Mouse (Mus musculus) hindbrain, embryonic 13.5 days (tissue): ENCODE measurements around the gene Pola1. TPM values are rescaled to one million over a fixed set of nuclear protein-coding genes. Genes with fewer than 3 reads are reported as not detected.

ENCODE experiments used
- ATAC-seq: fragments of 200-750 bp; cut with Nextera tagmentation; 2 replicates; pipeline ENCODE4 v1.8.0; 2017; ENCODE audit warnings: moderate TSS enrichment; ENCODE audit not compliant: low FRiP score
- H3K27ac ChIP-seq: fragments of 300-500 bp; sonication (generic); 2 replicates; pipeline ENCODE4 v1.5.1; 2015; ENCODE audit warnings: inconsistent platforms, mild to moderate bottlenecking, moderate library complexity
- H3K27me3 ChIP-seq: fragments of 300-500 bp; sonication (generic); 2 replicates; pipeline ENCODE4 v1.6.1; 2015; ENCODE audit warnings: mild to moderate bottlenecking, inconsistent platforms
- H3K36me3 ChIP-seq: fragments of 300-500 bp; sonication (generic); 2 replicates; pipeline ENCODE4 v1.6.1; 2015; ENCODE audit warnings: mild to moderate bottlenecking, inconsistent platforms
- H3K4me1 ChIP-seq: fragments of 300-500 bp; sonication (generic); replicated peaks from 2 replicates; pipeline ENCODE4 v1.6.1; 2015; ENCODE audit warnings: inconsistent platforms
- H3K4me2 ChIP-seq: fragments of 300-500 bp; sonication (generic); 2 replicates; pipeline ENCODE4 v1.6.1; 2015; ENCODE audit warnings: inconsistent platforms, mild to moderate bottlenecking, moderate library complexity
- H3K4me3 ChIP-seq: fragments of 300-500 bp; sonication (generic); 2 replicates; pipeline ENCODE4 v1.5.1; 2015; ENCODE audit warnings: mild to moderate bottlenecking, inconsistent platforms
- H3K9ac ChIP-seq: fragments of 300-500 bp; sonication (generic); 2 replicates; pipeline ENCODE4 v1.6.1; 2015; ENCODE audit warnings: mild to moderate bottlenecking, inconsistent platforms
- H3K9me3 ChIP-seq: fragments of 300-500 bp; sonication (generic); 2 replicates; pipeline ENCODE4 v1.6.1; 2016; ENCODE audit warnings: inconsistent platforms
- WGBS: fragments of 180-500 bp; shearing (Covaris S2); methylation state at CpG from one replicate; pipeline ENCODE4 v1.1.7; 2015; 5-methylcytosine and 5-hydroxymethylcytosine counted together
- polyA plus RNA-seq: library from polyadenylated mRNA; unstranded; fragments of >200 nt; fragmentation: Nextera tagmentation; extraction: Ambion mirVana; gene quantifications from 2 replicates; pipeline ENCODE4 v1.2.1, GENCODE M21; 2015

Gene Pola1
- polyA plus RNA-seq, 1 experiment from 2014 or later: 5.4 TPM

- H3K9ac ChIP-seq: no peak overlapping the region
- no peaks in the 10 kb centered on the region for H3K9me3 ChIP-seq
- no peak overlapping the region for H3K27ac ChIP-seq
- 0 out of 2 replicates have a peak, but pooled peaks cover 3% of the 10 kb centered on the region for H3K4me1 ChIP-seq
- no peaks in the 10 kb centered on the region for H3K27me3 ChIP-seq
- ATAC-seq: no peak
- no peak overlapping the region for H3K4me2 ChIP-seq
- no peak overlapping the region for H3K4me3 ChIP-seq
- no peaks in the 10 kb centered on the region for H3K36me3 ChIP-seq
- 73% methylated on average over 2 of the region's 2 CpGs for WGBS
These were observed 3.0 kb upstream of the Pola1 start for GRCm38 (mm10) chrX:93634861-93635375.

- 67% methylated on average over 1 of the region's 1 CpGs for WGBS
- Histone ChIP-seq H3K36me3 (no peaks in the 10 kb centered on the region), H3K4me3 (no peak overlapping the region), H3K27ac (no peak overlapping the region), H3K4me1 (0 out of 2 replicates have a peak, but pooled peaks cover 3% of the 10 kb centered on the region), H3K9me3 (no peaks in the 10 kb centered on the region), H3K9ac (no peak overlapping the region), H3K27me3 (no peaks in the 10 kb centered on the region), H3K4me2 (no peak overlapping the region)
- no peak for ATAC-seq
These were observed 1.7 kb downstream of the Pola1 start for GRCm38 (mm10) chrX:93630256-93630655.

- 75% methylated on average over 1 of the region's 1 CpGs for WGBS
These were observed 29.7 kb downstream of the Pola1 start for GRCm38 (mm10) chrX:93602214-93602613.

GRCm38 (mm10) chrX:93594283-93594682 lies 37.7 kb downstream of the Pola1 start:
- WGBS: 95% methylated on average over 4 of the region's 4 CpGs
- ATAC-seq: no peak
- no peak overlapping the region for H3K27ac ChIP-seq
- no peaks in the 10 kb centered on the region for H3K9me3 ChIP-seq
- no peaks in the 10 kb centered on the region for H3K36me3 ChIP-seq
- no peaks in the 10 kb centered on the region for H3K4me1 ChIP-seq
- H3K4me2 ChIP-seq: no peak overlapping the region
- H3K4me3 ChIP-seq: no peak overlapping the region
- no peaks in the 10 kb centered on the region for H3K27me3 ChIP-seq
- H3K9ac ChIP-seq: no peak overlapping the region

More at GRCm38 (mm10) chrX:93602214-93602613, 29.7 kb downstream of the Pola1 start:
- Histone ChIP-seq H3K4me2 (no peak overlapping the region), H3K27ac (no peak overlapping the region), H3K9me3 (no peaks in the 10 kb centered on the region), H3K4me3 (no peak overlapping the region), H3K4me1 (no peaks in the 10 kb centered on the region), H3K36me3 (no peaks in the 10 kb centered on the region), H3K27me3 (no peaks in the 10 kb centered on the region), H3K9ac (no peak overlapping the region)
- ATAC-seq: no peak

- H3K36me3 ChIP-seq: no peaks in the 10 kb centered on the region
- no peak for ATAC-seq
- 91% methylated on average over 2 of the region's 2 CpGs for WGBS
These were observed 51.0 kb downstream of the Pola1 start for GRCm38 (mm10) chrX:93580931-93581330.

GRCm38 (mm10) chrX:93557171-93557570 lies 74.8 kb downstream of the Pola1 start:
- no peaks in the 10 kb centered on the region for H3K36me3 ChIP-seq
- WGBS: 42% methylated on average over 1 of the region's 1 CpGs
- no peak for ATAC-seq

More at GRCm38 (mm10) chrX:93580931-93581330, 51.0 kb downstream of the Pola1 start:
- H3K4me2 ChIP-seq: no peak overlapping the region
- H3K9me3 ChIP-seq: no peaks in the 10 kb centered on the region
- H3K27me3 ChIP-seq: no peaks in the 10 kb centered on the region
- no peak overlapping the region for H3K27ac ChIP-seq
- H3K4me1 ChIP-seq: no peaks in the 10 kb centered on the region
- H3K4me3 ChIP-seq: no peak overlapping the region
- H3K9ac ChIP-seq: no peak overlapping the region

GRCm38 (mm10) chrX:93539779-93540178 lies 92.2 kb downstream of the Pola1 start:
- WGBS: 81% methylated on average over 2 of the region's 2 CpGs

More at GRCm38 (mm10) chrX:93557171-93557570, 74.8 kb downstream of the Pola1 start:
- no peaks in the 10 kb centered on the region for H3K9me3 ChIP-seq
- H3K4me1 ChIP-seq: no peaks in the 10 kb centered on the region
- no peak overlapping the region for H3K9ac ChIP-seq
- H3K4me3 ChIP-seq: no peak overlapping the region
- no peak overlapping the region for H3K4me2 ChIP-seq
- H3K27ac ChIP-seq: no peak overlapping the region
- no peaks in the 10 kb centered on the region for H3K27me3 ChIP-seq

GRCm38 (mm10) chrX:93502865-93503353 lies 129.0 kb downstream of the Pola1 start:
- WGBS: 73% methylated on average over 2 of the region's 2 CpGs
- Histone ChIP-seq H3K27me3 (no peaks in the 10 kb centered on the region), H3K4me1 (no peaks in the 10 kb centered on the region), H3K9ac (no peak overlapping the region), H3K36me3 (no peaks in the 10 kb centered on the region), H3K9me3 (no peaks in the 10 kb centered on the region), H3K27ac (no peak overlapping the region), H3K4me3 (no peak overlapping the region), H3K4me2 (no peak overlapping the region)
- ATAC-seq: no peak

More at GRCm38 (mm10) chrX:93539779-93540178, 92.2 kb downstream of the Pola1 start:
- Histone ChIP-seq H3K9me3 (no peaks in the 10 kb centered on the region), H3K4me2 (no peak overlapping the region), H3K4me3 (no peak overlapping the region), H3K27me3 (no peaks in the 10 kb centered on the region), H3K9ac (no peak overlapping the region), H3K4me1 (no peaks in the 10 kb centered on the region), H3K27ac (no peak overlapping the region), H3K36me3 (no peaks in the 10 kb centered on the region)
- no peak for ATAC-seq

GRCm38 (mm10) chrX:93497597-93497996 lies 134.4 kb downstream of the Pola1 start:
- no peak overlapping the region for H3K4me2 ChIP-seq
- H3K27ac ChIP-seq: no peak overlapping the region
- H3K9me3 ChIP-seq: no peaks in the 10 kb centered on the region
- ATAC-seq: no peak
- WGBS: 83% methylated on average over 6 of the region's 6 CpGs
- H3K36me3 ChIP-seq: no peaks in the 10 kb centered on the region
- no peaks in the 10 kb centered on the region for H3K4me1 ChIP-seq
- no peaks in the 10 kb centered on the region for H3K27me3 ChIP-seq
- H3K4me3 ChIP-seq: no peak overlapping the region
- H3K9ac ChIP-seq: no peak overlapping the region

GRCm38 (mm10) chrX:93465711-93466110 lies 166.2 kb downstream of the Pola1 start:
- H3K4me3 ChIP-seq: no peak overlapping the region
- no peak overlapping the region for H3K27ac ChIP-seq
- H3K9me3 ChIP-seq: no peaks in the 10 kb centered on the region
- H3K36me3 ChIP-seq: no peaks in the 10 kb centered on the region
- no peaks in the 10 kb centered on the region for H3K4me1 ChIP-seq
- H3K27me3 ChIP-seq: no peaks in the 10 kb centered on the region
- WGBS: 53% methylated on average over 1 of the region's 1 CpGs
- H3K9ac ChIP-seq: no peak overlapping the region
- no peak overlapping the region for H3K4me2 ChIP-seq
- no peak for ATAC-seq

- H3K4me1 ChIP-seq: no peaks in the 10 kb centered on the region
- H3K9ac ChIP-seq: no peak overlapping the region
- 40% methylated on average over 6 of the region's 6 CpGs for WGBS
- no peak overlapping the region for H3K4me3 ChIP-seq
- no peak for ATAC-seq
- no peak overlapping the region for H3K27ac ChIP-seq
- H3K27me3 ChIP-seq: no peaks in the 10 kb centered on the region
- no peaks in the 10 kb centered on the region for H3K36me3 ChIP-seq
- H3K9me3 ChIP-seq: no peaks in the 10 kb centered on the region
- H3K4me2 ChIP-seq: no peak overlapping the region
These were observed 202.2 kb downstream of the Pola1 start for GRCm38 (mm10) chrX:93429738-93430260.

- 42% methylated on average over 9 of the region's 9 CpGs for WGBS
- no peak overlapping the region for H3K27ac ChIP-seq
- no peak overlapping the region for H3K4me3 ChIP-seq
- H3K36me3 ChIP-seq: no peaks in the 10 kb centered on the region
- H3K4me2 ChIP-seq: no peak overlapping the region
- H3K9ac ChIP-seq: no peak overlapping the region
- no peak for ATAC-seq
- no peaks in the 10 kb centered on the region for H3K9me3 ChIP-seq
- no peaks in the 10 kb centered on the region for H3K27me3 ChIP-seq
- H3K4me1 ChIP-seq: no peaks in the 10 kb centered on the region
These were observed 202.8 kb downstream of the Pola1 start for GRCm38 (mm10) chrX:93428956-93429737.
